Mouse (Mus musculus) olfactory bulb, adult 2 months (tissue): ENCODE measurements around the gene St6gal1. TPM values are rescaled to one million over a fixed set of nuclear protein-coding genes. Genes with fewer than 3 reads are reported as not detected.

Source experiments
- H3K27ac ChIP-seq: fragments of 200-500 bp; 2 replicates; pipeline ENCODE4 v1.5.1; 2012; ENCODE audit warnings: low read depth, low read length; ENCODE audit not compliant: insufficient read depth
- H3K4me1 ChIP-seq: fragments of 200-500 bp; 2 replicates; pipeline ENCODE4 v1.6.1; 2012; ENCODE audit warnings: low read length; ENCODE audit not compliant: control insufficient read depth, insufficient read depth
- H3K4me3 ChIP-seq: fragments of 200-500 bp; 2 replicates; pipeline ENCODE4 v1.5.1; 2012; ENCODE audit warnings: mild to moderate bottlenecking, low read depth, low read length, moderate library complexity; ENCODE audit not compliant: insufficient read depth
- CTCF ChIP-seq: fragments of 200-500 bp; IDR thresholded peaks from 2 replicates; pipeline ENCODE4 v1.5.1; 2012; ENCODE audit warnings: low read depth, mild to moderate bottlenecking, low read length, moderate library complexity; ENCODE audit not compliant: insufficient read depth
- POLR2A ChIP-seq: fragments of 200-500 bp; IDR thresholded peaks from 2 replicates; pipeline ENCODE4 v1.6.1; 2012; ENCODE audit warnings: mild to moderate bottlenecking, low read depth, low read length, moderate library complexity; ENCODE audit not compliant: insufficient read depth
- WGBS: fragments of 180-500 bp; shearing (Covaris S2); methylation state at CpG from one replicate; pipeline ENCODE4 v1.1.7; 2018; 5-methylcytosine and 5-hydroxymethylcytosine counted together
- polyA plus RNA-seq: library from polyadenylated mRNA; stranded (reverse); fragments of >200 nt; gene quantifications from 2 replicates; pipeline ENCODE4 v1.2.4, GENCODE M21; 2012; ENCODE audit warnings: low replicate concordance; ENCODE audit not compliant: missing spikeins, insufficient read depth, insufficient read length

St6gal1 gene
- polyA plus RNA-seq, 1 experiment, result not detected

DNA sequence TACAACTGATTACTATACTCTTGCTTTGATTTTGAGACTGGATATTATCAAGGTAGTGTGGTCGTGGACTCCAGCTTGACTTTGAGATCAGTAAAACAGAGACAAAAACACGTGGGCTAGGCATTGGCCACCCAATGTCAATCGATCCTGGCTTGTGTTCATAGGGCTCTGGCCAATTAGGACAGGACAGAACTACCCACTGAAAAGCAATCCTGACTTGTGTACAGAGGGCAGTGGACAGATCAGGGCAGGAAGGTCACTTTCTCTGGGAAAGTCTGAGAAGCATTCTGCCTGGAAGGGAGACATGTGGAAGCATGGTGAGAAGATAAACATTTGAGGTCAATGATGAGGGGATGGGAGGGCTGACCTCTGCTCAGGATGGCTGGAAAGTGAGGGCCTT, 69.7 kb downstream of the St6gal1 start:
- 93% methylated on average over 3 of the region's 3 CpGs for WGBS
- H3K27ac ChIP-seq, result no peak overlapping the region
- TF ChIP-seq CTCF, result no peak
- no peak for TF ChIP-seq POLR2A
- 0 out of 2 replicates have a peak, but pooled peaks cover 2% of the 10 kb centered on the region for H3K4me1 ChIP-seq
- no peak overlapping the region for H3K4me3 ChIP-seq

DNA sequence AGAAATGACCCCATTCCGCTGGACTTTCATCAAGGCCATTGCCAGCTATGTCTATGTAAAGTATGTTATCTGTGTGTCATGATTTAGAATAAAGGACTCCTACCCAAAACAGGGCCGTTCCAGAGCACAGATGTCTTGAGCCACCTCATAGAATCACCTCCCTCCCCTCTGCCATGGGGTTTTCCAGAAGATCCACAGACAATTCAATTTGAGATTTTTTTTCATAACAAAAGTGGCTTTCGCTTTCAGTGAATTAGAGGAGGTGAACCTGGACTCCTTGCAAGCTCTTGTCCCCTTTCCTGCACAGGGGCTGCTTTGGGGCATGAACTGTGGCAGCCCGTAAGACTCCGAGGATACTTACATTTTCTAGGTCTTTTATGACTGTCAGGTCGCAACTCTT, 70.2 kb downstream of the St6gal1 start:
- no peak overlapping the region for H3K4me3 ChIP-seq
- WGBS, result 95% methylated on average over 6 of the region's 6 CpGs
- no peak overlapping the region for H3K27ac ChIP-seq
- TF ChIP-seq CTCF (no peak), POLR2A (no peak)
- H3K4me1 ChIP-seq, result 0 out of 2 replicates have a peak, but pooled peaks cover 2% of the 10 kb centered on the region

- TF ChIP-seq POLR2A (no peak), CTCF (no peak)
- 78% methylated on average over 5 of the region's 5 CpGs for WGBS
- H3K4me1 ChIP-seq, result 0 out of 2 replicates have a peak, but pooled peaks cover 2% of the 10 kb centered on the region
- no peak overlapping the region for H3K4me3 ChIP-seq
- no peak overlapping the region for H3K27ac ChIP-seq
These were observed 71.2 kb downstream of the St6gal1 start for GRCm38 (mm10) chr16:23295720-23296119.

GRCm38 (mm10) chr16:23296721-23297120, 72.2 kb downstream of the St6gal1 start:
- H3K4me3 ChIP-seq, result no peak overlapping the region
- no peak overlapping the region for H3K27ac ChIP-seq
- WGBS, result 90% methylated on average over 3 of the region's 3 CpGs
- H3K4me1 ChIP-seq, result no peaks in the 10 kb centered on the region
- TF ChIP-seq CTCF (no peak), POLR2A (no peak)

GRCm38 (mm10) chr16:23298441-23298840, 73.9 kb downstream of the St6gal1 start:
- TF ChIP-seq CTCF (no peak), POLR2A (no peak)
- Histone ChIP-seq H3K4me1 (no peaks in the 10 kb centered on the region), H3K27ac (no peak overlapping the region), H3K4me3 (no peak overlapping the region)
- 87% methylated on average over 3 of the region's 3 CpGs for WGBS

GRCm38 (mm10) chr16:23298911-23299310, 74.4 kb downstream of the St6gal1 start:
- 97% methylated on average over 3 of the region's 3 CpGs for WGBS
- Histone ChIP-seq H3K4me3 (no peak overlapping the region), H3K27ac (no peak overlapping the region), H3K4me1 (no peaks in the 10 kb centered on the region)
- TF ChIP-seq POLR2A, result no peak
- TF ChIP-seq CTCF, result no peak

- Histone ChIP-seq H3K27ac (no peak overlapping the region), H3K4me3 (no peak overlapping the region), H3K4me1 (no peaks in the 10 kb centered on the region)
- 87% methylated on average over 7 of the region's 7 CpGs for WGBS
- no peak for TF ChIP-seq POLR2A
- TF ChIP-seq CTCF, result no peak
These were observed 75.6 kb downstream of the St6gal1 start for GRCm38 (mm10) chr16:23299904-23300740.

DNA sequence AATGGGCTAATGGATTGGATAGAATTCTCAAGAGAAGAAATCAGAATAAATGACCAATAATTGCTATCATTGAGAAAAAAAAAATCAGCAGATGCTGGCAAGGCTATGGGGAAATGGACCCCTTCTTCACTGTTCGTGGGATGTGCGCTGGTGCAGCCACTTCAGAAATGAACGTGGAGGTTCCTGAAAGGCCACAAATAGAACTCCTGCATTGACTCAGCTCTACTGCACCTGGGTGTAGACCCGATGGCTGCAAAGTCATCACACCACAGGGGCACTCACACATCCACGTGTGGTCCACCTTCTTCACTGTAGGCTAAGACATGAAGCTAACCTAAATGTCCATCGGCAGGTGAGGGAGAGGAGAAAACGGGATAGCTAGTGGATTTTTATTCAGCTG, 77.2 kb downstream of the St6gal1 start:
- Histone ChIP-seq H3K27ac (no peak overlapping the region), H3K4me3 (no peak overlapping the region), H3K4me1 (no peaks in the 10 kb centered on the region)
- TF ChIP-seq POLR2A (no peak), CTCF (no peak)
- WGBS, result 82% methylated on average over 7 of the region's 7 CpGs

GRCm38 (mm10) chr16:23305830-23306623, 81.5 kb downstream of the St6gal1 start:
- TF ChIP-seq POLR2A, result no peak
- no peak for TF ChIP-seq CTCF
- Histone ChIP-seq H3K4me3 (no peak overlapping the region), H3K4me1 (no peaks in the 10 kb centered on the region), H3K27ac (no peak overlapping the region)
- WGBS, result 66% methylated on average over 10 of the region's 10 CpGs
